Mouse (Mus musculus): ENCODE measurements at regions not wholly inside any gene's neighbourhood (a gene's known extent, or its start where the extent isn't known, plus 50 kb on each side); places are given as distances from the start of the nearest gene placed in this dataset.

GRCm38 (mm10) chr9:86095460-86095859 is 253.3 kb downstream of the Tpbg start:
- Histone ChIP-seq H3K4me2 (ENCODE audit: insufficient read depth, low read depth, poor library complexity, severe bottlenecking) (no peak overlapping the region), H3K27me3 (replicated peaks) (no peaks in the 10 kb centered on the region), H3K27ac (ENCODE audit: insufficient read depth, low read depth) (no peak overlapping the region), H3K4me3 (replicated peaks in 1 of 3; ENCODE audit: low read depth in 2 of 3, low read length in 2 of 3, poor library complexity in 1 of 3) (no peak overlapping the region), H3K36me3 (replicated peaks in 1 of 2; ENCODE audit: control insufficient read depth in 1 of 2, insufficient read depth in 1 of 2, low read length in 1 of 2) (no peaks in the 10 kb centered on the region), H3K79me2 (replicated peaks; ENCODE audit: control insufficient read depth, extremely low read depth, insufficient read depth, poor library complexity, severe bottlenecking) (no peaks in the 10 kb centered on the region), H3K9ac (ENCODE audit: insufficient read depth, low read depth) (no peak overlapping the region), H3K4me1 (ENCODE audit: control insufficient read depth in 1 of 2, insufficient read depth in 2 of 2) (peaks cover 2 to 25% of the 10 kb centered on the region in 2 experiments; a peak in 3 of 4 replicates), H3K9me3 (replicated peaks; ENCODE audit: low read length) (no peaks in the 10 kb centered on the region)
- dilution Hi-C loops (cut with MboI; ENCODE audit: extremely low pct_ligation_motif_present, extremely low pct_unique_long_range_greater_than_20kb, low sequenced_read_pairs) = no loop called here
- in situ Hi-C loops (cut with MboI; ENCODE audit: low pct_ligation_motif_present, low pct_unique_long_range_greater_than_20kb, low sequenced_read_pairs) = no loop called here
- TF ChIP-seq EP300 (IDR thresholded peaks at IDR 0.05; ENCODE audit: low read length) (no peak), SMC3 (IDR thresholded peaks at IDR 0.05; ENCODE audit: low read depth, low read length) (no peak), KAT2A (IDR thresholded peaks at IDR 0.05; ENCODE audit: insufficient replicate concordance, low read length) (no peak), IRF4 (IDR thresholded peaks at IDR 0.05; ENCODE audit: low read depth, low read length) (no peak), JUN (IDR thresholded peaks at IDR 0.05; ENCODE audit: insufficient read depth, low read depth, low read length) (no peak), NELFE (IDR thresholded peaks at IDR 0.05; ENCODE audit: low read depth, low read length) (no peak), POLR2A (IDR thresholded peaks at IDR 0.05; ENCODE audit: low read depth, low read length) (no peak), RAD21 (IDR thresholded peaks at IDR 0.05; ENCODE audit: low read depth, low read length) (no peak)
- no peak for DNase-seq (ENCODE audit: extremely low read depth)

GRCm38 (mm10) chr9:86096246-86096645 is 254.1 kb downstream of the Tpbg start:
- H3K79me2 ChIP-seq (replicated peaks; ENCODE audit: control insufficient read depth, extremely low read depth, insufficient read depth, poor library complexity, severe bottlenecking) = no peaks in the 10 kb centered on the region
- no peak overlapping the region for H3K4me3 ChIP-seq (replicated peaks in 1 of 3; ENCODE audit: low read depth in 2 of 3, low read length in 2 of 3, poor library complexity in 1 of 3)
- TF ChIP-seq IRF4 (IDR thresholded peaks at IDR 0.05; ENCODE audit: low read depth, low read length) (no peak), HCFC1 (IDR thresholded peaks at IDR 0.05; ENCODE audit: low read depth, low read length) (no peak), GABPA (IDR thresholded peaks at IDR 0.05; ENCODE audit: insufficient replicate concordance, low read depth, low read length) (no peak), SIN3A (IDR thresholded peaks at IDR 0.05; ENCODE audit: low read length) (no peak), MAFK (IDR thresholded peaks at IDR 0.05; ENCODE audit: insufficient replicate concordance, low read length) (no peak), POLR2AphosphoS2 (IDR thresholded peaks at IDR 0.05; ENCODE audit: low read depth, low read length) (no peak), TCF12 (IDR thresholded peaks at IDR 0.05; ENCODE audit: low read depth, low read length) (no peak), MEF2A (IDR thresholded peaks at IDR 0.05; ENCODE audit: borderline replicate concordance, low read depth, low read length) (no peak), TBP (conservative IDR thresholded peaks at IDR 0.05; ENCODE audit: low read depth, low read length) (no peak)
- H3K27me3 ChIP-seq (replicated peaks) = no peaks in the 10 kb centered on the region
- H3K9me3 ChIP-seq (replicated peaks; ENCODE audit: low read length) = no peaks in the 10 kb centered on the region
- H3K9ac ChIP-seq (ENCODE audit: insufficient read depth, low read depth) = no peak overlapping the region
- peaks cover 2 to 27% of the 10 kb centered on the region in 2 experiments; a peak in 3 of 4 replicates for H3K4me1 ChIP-seq (ENCODE audit: control insufficient read depth in 1 of 2, insufficient read depth in 2 of 2)
- no peak for DNase-seq (ENCODE audit: extremely low read depth)
- H3K27ac ChIP-seq (ENCODE audit: insufficient read depth, low read depth) = no peak overlapping the region
- in situ Hi-C loops (cut with MboI; ENCODE audit: low pct_ligation_motif_present, low pct_unique_long_range_greater_than_20kb, low sequenced_read_pairs) = no loop called here
- H3K4me2 ChIP-seq (ENCODE audit: insufficient read depth, low read depth, poor library complexity, severe bottlenecking) = no peak overlapping the region
- dilution Hi-C loops (cut with MboI; ENCODE audit: extremely low pct_ligation_motif_present, extremely low pct_unique_long_range_greater_than_20kb, low sequenced_read_pairs) = no loop called here
- H3K36me3 ChIP-seq (replicated peaks in 1 of 2; ENCODE audit: control insufficient read depth in 1 of 2, insufficient read depth in 1 of 2, low read length in 1 of 2) = no peaks in the 10 kb centered on the region
